Mouse (Mus musculus) adrenal gland, adult 10 weeks (tissue): ENCODE measurements around the gene Sema6c. TPM values are rescaled to one million over a fixed set of nuclear protein-coding genes. Genes with fewer than 3 reads are reported as not detected.

Source experiments
- polyA plus RNA-seq: library from polyadenylated mRNA; stranded (reverse); fragments of 350-450 nt; fragmentation: Illumina TruSeq; extraction: RNeasy Lipid Tissue Mini Kit (QIAGEN cat#74804); gene quantifications from one replicate; pipeline ENCODE4 v1.2.3, GENCODE M21; 2014; ENCODE audit warnings: low read depth, low replicate concordance

Gene Sema6c
- polyA plus RNA-seq, result not detected

GRCm38 (mm10) chr3:95159987-95160963, at the start of gene Sema6c:
TSS of gene Sema6c (plus strand) at chr3:95160457.

GRCm38 (mm10) chr3:95110911-95111726, 49.1 kb upstream of the Sema6c start, which contains the start of gene Vps72:
TSS of gene Vps72 (plus strand) at chr3:95111022.

GRCm38 (mm10) chr3:95124246-95124645, 36.0 kb upstream of the Sema6c start, which contains the start of gene Tmod4:
TSS of gene Tmod4 (plus strand) at chr3:95124476.

GRCm38 (mm10) chr3:95133680-95134101, 26.6 kb upstream of the Sema6c start, which contains the start of the genes Scnm1 and Lysmd1:
TSS of gene Scnm1 (minus strand) at chr3:95134011.
TSS of gene Lysmd1 (plus strand) at chr3:95134088.

GRCm38 (mm10) chr3:95141952-95142616, 18.2 kb upstream of the Sema6c start, which contains the start of gene Tnfaip8l2:
TSS of gene Tnfaip8l2 (minus strand) at chr3:95142360.

GRCm38 (mm10) chr3:95217255-95218134, 57.2 kb downstream of the Sema6c start, which contains the start of gene Gabpb2:
TSS of gene Gabpb2 (minus strand) at chr3:95217916.

Other genes starting within 250 kb of the Sema6c start
- 3.7 TPM for gene Selenbp1, start 227.4 kb upstream of the Sema6c start, polyA plus RNA-seq
- 26.5 TPM for gene Rfx5, start 206.4 kb upstream of the Sema6c start, polyA plus RNA-seq
- 14.2 TPM for gene Pi4kb, start 185.7 kb upstream of the Sema6c start, polyA plus RNA-seq
- 7.3 TPM for gene Zfp687, start 145.0 kb upstream of the Sema6c start, polyA plus RNA-seq
- 15.6 TPM for gene Psmd4, start 117.8 kb upstream of the Sema6c start, polyA plus RNA-seq
- gene Pip5k1a, start 53.5 kb upstream of the Sema6c start, polyA plus RNA-seq, result 30.4 TPM
- gene Vps72, start 49.4 kb upstream of the Sema6c start, polyA plus RNA-seq, result 10.4 TPM
- gene Tmod4, start 36.0 kb upstream of the Sema6c start, polyA plus RNA-seq, result 5.0 TPM
- gene Scnm1, start 26.4 kb upstream of the Sema6c start, polyA plus RNA-seq, result 16.7 TPM
- 2.9 TPM for gene Lysmd1, start 26.4 kb upstream of the Sema6c start, polyA plus RNA-seq
- gene Tnfaip8l2, start 18.1 kb upstream of the Sema6c start, polyA plus RNA-seq, result not detected
- gene Gabpb2, start 57.5 kb downstream of the Sema6c start, polyA plus RNA-seq, result 28.5 TPM
- 32.4 TPM for gene Cdc42se1, start 68.3 kb downstream of the Sema6c start, polyA plus RNA-seq
- gene Mllt11, start 71.7 kb downstream of the Sema6c start, polyA plus RNA-seq, result 29.9 TPM
- not detected for gene Gm128, start 81.1 kb downstream of the Sema6c start, polyA plus RNA-seq
- gene Bnipl, start 90.7 kb downstream of the Sema6c start, polyA plus RNA-seq, result not detected
- gene Mindy1, start 120.9 kb downstream of the Sema6c start, polyA plus RNA-seq, result 221 TPM
- gene Prune1, start 121.6 kb downstream of the Sema6c start, polyA plus RNA-seq, result 13.7 TPM
- 1.2 TPM for gene Anxa9, start 146.7 kb downstream of the Sema6c start, polyA plus RNA-seq
- 221 TPM for gene Cers2, start 154.3 kb downstream of the Sema6c start, polyA plus RNA-seq
- 15.8 TPM for gene Setdb1, start 196.7 kb downstream of the Sema6c start, polyA plus RNA-seq
- not detected for gene 4930558C23Rik, start 242.4 kb downstream of the Sema6c start, polyA plus RNA-seq